Mouse (Mus musculus): Measurements from ENCODE around the gene Marveld1.

The Marveld1 gene

DNA sequence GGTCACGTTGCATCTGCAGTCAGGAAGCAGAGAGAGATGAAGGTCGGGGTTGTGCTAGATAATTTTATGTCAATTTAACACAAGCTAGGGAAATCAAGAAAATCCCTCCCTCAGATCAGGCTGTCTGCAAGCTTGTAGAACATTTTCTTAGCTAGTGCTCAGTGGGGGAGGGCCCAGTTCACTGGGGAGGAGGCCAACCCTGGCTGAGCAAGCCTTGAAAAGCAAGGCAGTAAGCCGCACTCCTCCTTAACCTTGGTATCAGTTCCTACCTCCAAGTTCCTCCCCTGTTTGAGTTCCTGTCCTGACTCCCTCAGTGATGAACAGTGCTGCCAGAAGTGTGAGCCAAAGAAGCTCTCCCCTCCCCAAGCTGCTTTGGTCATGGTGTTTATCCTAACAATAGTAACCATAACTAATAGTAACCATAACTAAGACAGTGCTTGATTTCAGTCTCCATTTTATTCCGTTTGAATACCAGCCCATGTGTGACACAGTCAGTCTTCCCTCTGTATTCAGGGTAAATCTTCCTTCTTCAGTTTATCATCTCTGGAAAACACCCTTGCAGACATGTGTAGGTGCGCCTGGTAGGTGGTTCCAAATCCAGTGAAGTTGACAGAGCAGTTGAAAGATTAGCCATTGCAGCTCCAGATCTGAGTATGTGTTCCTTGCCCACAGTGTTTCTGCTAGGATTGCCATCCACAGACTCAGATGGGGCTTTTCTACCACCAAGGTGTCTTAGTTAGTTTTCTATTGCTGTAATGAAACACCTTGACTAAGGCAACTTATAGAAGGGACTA is 7.3 kb upstream of the Marveld1 start:
- DNase-seq: no peak

DNA sequence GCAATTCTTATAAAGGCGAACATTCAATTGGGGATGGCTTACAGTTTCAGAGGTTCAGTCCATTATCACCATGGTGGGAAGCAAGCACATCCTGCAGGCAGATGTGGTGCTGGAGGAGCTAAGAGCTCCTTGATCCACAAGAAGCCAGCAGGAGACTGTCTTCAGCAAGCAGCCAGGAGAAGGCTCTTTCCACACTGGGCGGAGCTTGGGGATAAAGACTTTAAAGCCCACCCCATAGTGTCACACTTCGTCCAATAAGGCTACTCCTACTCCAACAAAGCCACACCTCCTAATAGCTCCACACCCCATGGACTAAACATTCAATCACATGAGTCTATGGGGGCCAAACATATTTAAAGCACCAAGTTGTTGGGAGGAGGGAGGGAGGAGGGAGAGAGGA is 5.2 kb upstream of the Marveld1 start:
- no peak for DNase-seq

DNA sequence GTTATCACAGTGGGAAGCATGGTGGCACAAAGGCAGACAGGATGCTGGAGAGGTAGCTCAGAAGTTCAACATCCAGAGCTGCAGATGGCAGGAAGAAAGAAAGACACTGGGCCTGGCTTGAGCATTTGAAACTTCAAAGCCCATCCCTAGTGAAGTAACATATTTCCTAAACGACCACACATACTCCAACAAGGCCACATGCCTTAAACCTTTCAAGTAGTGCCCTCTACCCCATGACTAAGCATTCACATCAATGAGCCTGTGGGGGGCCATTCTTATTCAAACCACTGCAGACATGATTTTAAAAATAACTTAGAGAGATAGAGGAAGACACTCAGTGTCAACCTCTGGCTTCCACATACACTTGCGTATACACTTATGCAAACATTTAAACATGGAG is 4.4 kb upstream of the Marveld1 start:
- no peak for DNase-seq

DNA sequence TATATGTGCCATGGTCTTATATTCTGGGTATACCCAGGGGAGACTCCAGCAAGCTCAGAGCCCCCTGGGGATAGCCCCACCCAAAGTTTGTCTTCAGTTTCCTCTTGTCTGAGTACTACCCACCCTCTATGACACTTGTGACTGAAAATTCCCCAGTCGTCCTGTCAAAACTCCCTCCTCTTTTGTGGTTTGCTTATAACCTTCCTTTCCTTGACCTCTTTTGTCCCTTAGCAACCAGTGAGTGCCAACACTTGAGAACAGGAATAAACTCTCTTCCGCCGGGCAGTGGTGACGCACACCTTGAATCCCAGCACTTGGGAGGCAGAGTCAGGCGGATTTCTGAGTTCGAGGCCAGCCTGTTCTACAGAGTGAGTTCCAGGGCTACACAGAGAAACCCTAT is 3.1 kb upstream of the Marveld1 start:
- DNase-seq: no peak

DNA sequence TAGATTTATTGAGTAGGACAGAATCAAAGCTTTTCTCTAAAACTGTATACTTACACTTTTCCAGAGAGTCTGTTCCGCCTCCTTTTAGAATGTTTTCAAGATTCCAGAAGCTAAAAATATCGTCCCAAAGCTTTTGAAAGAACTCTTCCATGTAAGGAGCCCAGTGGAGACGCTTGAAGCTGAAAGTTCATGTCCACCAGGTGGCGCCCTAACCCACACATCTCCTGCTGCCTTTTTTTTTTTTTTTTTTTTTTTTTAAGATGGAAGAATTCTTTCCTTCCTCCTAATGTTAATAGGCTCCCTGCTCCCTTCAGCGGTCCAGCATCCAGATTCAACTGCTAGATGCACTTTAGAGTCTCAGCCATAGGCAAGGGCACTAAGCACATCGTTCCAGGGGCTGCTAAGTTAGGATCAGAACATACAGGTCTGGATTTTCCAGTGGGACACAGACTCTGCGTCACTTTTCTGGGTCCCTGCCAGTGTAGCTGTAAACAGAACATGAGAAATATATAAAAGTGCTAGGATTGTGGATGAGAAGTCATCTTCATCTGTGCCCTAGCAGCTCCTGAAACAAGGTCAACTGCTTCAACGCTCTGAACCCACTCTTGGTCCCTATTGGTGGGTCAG is 2.5 kb upstream of the Marveld1 start:
- DNase-seq: peak; percentile 84

DNA sequence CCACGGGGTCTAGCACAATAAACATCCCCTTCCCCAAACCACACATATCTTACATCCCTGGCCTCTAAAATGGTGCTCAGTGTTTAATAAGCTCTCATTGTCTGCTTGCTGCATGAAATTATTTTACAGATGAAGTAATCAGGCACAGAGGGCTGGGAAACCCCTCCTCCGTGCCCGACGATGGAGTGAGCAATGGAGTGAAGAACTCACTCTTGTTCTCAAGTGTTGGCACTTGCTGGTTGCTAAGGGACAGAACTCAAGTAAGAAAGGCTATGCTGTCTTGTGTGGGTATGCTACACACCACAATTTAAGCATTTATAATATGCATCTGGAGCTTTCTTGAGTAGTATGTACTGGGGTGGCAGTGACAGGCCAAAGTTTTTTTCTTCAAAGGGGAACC is 2.0 kb upstream of the Marveld1 start:
- no peak for DNase-seq

DNA sequence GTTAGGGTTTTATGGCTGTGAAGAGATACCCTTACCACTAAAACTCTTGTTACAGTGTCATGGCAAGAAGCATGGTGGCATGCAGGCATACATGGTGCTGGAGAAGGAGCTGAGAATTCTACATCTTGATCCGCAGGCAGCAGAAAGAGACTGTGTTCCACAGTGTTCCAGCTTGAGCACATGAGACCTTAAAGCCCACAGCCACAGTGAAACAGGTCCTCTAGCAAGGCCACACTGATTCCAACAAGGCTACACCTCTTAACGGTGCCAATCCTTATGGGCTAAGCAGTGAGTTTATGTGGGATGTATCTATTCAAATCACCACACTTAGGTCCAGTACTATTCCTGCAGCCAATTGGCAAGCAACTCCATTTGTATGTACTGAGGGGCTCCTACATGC is 1.5 kb upstream of the Marveld1 start:
- no peak for DNase-seq

DNA sequence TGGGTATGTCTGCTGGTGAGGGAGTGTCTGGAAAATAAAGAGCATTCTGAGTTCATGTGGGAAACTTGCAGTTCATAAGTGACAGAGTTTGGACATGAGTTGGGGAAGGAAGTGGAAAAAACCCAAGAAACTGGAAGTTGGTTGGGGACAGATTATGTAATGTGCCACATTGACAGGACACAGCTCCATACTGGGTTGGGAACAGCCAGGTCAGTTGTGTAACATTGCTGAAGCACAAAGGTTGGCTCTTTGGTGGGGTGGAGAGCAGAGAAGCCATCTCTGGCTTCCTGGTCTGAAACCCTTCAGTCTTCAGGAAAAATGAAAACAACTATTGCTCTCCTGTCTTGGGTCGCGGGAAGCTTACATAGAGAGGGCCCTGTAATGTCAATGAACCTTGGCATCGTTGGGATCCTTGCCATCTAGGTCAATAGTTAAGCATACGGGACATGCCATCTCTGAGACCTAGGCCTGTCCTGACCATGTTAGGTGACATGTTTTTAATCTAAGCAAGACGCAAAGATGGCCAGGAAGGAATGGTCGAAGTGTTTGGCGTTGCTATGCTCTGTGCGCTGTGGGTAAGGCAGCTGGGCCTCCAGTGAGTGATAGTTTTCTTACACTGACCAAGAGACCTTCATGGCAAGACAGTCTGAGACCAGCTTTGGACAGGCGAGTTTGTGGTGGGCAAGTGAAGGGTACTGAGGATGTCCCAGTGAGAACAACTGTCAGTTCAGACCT is 757 bp upstream of the Marveld1 start:
- no peak for DNase-seq

DNA sequence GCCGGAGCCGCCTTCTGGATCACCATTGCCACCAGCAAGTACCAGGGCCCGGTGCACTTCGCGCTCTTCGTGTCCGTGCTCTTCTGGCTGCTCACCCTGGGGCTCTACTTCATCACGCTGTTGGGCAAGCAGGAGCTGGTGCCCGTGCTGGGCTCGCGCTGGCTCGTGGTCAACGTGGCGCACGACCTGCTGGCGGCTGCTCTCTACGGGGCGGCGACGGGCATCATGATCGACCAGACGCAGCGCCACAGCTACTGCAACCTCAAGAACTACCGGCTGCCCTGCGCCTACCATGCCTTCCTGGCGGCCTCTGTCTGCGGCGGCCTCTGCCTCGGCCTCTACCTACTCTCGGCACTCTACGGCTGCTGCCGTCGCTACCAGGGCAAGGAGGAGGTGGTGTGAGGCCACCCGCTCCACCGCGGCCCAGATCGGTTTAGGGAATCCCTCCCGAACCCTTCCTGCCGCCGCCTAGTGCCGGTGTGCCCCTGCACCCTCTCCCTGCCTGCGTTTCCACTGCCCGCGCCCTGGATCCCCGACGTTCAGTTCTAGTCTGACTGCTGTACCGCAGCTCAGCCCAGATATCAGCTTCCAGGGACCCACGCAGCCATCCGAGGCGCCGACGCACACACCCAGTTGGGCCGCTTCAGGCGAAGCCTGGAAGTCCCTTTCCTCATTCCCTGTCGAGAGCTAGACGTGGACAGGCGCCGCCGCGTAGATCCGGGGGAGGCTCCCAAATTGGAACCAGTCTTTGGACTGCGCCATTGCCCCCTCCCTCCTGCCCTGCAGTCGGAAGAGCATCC is 769 bp downstream of the Marveld1 start:
- peak; percentile 44 for DNase-seq

DNA sequence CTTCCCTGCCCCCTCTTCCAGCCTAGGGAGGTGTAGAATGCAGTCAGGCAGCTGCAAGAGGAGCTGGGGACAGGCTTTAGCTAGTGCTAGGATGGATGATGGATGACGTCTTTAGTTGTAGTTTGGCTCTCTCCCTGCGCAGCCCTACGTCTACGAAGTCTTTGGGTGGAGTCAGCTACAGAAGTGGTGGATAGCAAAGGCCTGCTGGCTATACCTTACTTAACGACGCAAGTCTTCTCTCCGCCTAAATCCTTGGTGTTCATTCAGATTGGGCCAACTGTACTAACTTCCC is 1.3 kb downstream of the Marveld1 start:
- no peak for DNase-seq

DNA sequence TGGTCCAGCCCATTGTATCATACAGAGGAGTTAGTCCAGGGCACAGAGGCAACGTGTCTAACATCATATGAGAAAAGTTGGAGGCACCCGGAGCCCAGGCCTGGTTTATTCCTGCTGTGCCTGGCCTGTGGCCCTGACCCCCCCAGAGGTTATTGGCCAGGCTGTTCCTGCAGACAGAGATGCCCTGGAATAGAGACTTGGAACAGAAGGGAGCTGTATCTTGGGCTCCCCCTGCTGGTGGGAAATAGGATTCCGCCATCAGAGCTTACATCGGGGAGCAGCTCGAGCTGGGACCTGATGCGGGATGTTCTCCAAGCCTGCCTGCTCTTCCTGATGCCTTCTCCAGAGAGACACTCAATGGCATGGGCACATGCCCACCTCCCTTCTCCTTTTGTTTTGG is 4.8 kb downstream of the Marveld1 start:
- DNase-seq: peak; percentile 91

DNA sequence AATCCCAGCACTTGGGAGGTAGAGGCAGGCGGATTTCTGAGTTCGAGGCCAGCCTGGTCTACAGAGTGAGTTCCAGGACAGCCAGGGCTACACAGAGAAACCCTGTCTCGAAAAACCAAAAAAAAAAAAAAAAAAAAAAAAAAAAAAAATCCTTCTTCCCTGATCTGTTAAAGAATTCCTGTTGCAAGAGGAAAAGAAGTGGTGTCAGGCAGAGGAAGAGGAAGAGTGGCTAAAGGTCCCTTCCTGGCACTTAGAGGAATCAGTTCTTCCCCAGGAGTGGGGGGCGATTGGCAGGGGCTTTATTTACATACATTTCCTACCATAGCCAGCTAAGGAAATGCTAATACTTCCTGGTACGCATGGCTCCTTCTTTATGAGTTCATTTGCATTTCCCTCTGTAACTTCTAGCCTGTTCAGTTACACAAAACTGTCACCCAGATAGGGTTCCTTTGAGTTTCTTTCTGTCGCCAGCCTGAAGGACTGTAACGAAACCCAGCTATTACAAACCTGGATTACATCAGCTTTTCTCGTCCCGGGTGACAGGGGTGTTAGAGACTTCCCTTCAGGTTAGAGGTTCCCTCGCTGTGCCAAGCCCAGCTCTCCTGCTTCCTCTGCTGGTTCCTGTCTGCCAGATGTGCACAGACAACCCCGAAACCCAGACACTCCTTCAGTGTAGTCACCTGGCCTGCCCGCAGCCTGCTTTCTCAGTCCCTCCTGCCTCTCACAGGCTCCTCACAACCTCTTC is 10.5 kb downstream of the Marveld1 start:
- DNase-seq: no peak

DNA sequence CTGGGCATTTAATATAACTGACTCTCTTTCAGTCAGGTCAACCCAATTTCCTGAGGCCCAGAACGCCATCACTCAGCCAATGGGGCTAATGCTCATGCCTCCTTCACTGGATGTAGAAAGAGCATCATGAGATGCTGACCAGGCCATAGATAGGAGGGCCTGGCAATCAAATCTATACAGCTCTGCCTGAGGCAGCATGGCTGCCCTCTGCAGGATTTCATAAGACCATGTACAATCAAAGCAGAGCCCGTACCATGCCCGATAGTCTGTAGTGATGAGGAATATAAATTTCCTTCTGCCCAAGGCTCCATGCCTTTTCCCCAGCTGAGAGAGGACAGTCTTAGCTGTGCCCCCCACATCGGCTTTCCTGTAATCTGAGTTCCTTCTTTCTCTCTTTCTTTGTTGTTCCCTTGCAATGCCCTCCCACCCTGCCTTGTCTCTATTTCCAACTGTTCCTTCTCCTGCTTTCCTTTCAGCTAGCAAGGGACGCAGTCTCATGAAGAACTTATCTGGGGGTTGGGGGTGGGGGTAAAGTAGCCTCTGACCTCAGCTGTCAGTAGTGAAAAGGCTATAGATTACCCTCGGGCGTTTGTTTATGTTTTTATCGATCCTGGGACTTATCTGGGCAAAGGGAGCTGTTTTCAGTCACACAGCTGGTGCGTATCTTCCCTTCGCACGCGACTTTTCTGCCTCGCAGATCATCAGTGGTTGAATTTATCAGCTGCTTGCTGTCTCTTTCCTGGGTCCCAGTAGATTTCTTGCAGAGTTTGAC is 11.2 kb downstream of the Marveld1 start:
- DNase-seq: no peak

DNA sequence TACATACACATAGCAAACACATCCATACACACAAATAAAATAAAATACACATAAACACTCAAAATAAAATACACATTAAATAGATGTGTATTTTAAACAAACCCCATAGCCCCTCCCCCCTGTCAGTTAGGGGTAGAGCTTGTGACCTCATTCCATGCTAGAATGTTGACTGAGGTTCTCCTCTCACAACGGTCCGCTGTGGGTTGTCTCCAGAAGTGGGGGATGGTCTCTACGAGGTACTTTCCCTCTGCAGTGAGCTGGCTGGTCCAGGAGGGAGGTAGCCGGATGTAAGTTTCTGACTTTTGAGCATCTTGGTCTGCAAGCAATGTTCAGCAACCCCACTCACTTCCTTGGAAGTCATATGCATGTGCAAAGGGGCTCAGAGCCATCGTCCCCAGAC is 16.6 kb downstream of the Marveld1 start, which contains the start of gene Zfyve27:
Gene Zfyve27 (plus strand): TSS at position 188 of the 400 bp plus-strand sequence.
- DNase-seq: no peak

DNA sequence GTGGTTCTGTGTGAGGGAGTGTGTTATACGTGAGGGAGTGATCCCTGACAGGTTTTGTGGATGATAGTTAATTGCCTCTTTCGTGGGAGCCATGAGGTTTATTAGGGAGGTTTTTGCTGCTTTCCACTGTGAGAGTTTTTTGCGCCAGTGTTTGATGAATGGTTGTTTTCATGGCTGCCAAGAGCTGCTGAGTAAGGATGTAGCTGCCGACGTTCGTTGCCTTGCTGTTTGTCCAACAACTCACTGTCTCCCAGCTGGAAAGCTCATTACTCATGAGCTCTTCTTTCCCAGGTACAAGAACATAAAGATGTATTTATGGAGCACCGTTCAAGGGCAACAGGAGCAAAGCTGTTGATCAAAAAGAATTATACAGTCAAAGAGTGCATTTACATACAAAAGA is 17.0 kb downstream of the Marveld1 start:
- DNase-seq: no peak

DNA sequence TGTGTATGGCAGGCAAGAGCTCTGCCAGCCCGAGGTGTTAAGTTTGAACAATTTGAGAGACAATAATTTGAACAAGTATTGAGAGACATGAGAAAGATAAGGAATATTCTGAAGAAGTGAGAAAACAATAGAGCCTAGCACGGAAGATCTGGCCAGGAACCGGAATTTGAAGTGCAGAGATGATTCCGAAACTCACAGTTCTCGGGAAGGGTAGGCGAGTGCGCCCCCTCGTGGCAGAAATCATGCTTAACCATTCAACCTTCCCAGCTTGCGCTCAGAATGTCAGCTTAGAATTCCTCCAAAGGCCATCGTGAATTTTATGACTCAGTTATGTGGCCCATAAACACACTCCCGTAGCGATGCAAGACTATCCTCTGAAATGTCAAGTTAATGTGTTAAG is 18.9 kb downstream of the Marveld1 start:
- peak; percentile 84 for DNase-seq

DNA sequence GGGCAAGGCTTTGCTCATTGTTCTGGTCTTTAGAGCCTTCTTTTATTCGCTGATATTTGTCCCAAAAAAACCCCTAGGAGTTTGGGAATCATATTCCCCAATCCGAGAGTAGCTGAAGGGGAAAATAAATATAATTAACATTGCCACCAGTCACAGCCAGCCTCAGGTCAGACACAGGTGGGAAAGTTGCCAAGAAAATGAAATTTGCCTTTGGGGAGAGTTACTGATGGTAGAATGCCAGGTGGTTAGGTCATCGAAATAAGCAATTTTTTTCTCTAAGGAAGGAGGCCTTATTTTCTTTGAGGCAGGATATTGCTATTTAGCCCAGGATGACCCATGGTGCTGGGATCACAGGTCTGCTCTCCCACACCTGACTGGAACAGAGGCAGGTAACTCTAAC is 19.6 kb downstream of the Marveld1 start:
- DNase-seq: no peak

DNA sequence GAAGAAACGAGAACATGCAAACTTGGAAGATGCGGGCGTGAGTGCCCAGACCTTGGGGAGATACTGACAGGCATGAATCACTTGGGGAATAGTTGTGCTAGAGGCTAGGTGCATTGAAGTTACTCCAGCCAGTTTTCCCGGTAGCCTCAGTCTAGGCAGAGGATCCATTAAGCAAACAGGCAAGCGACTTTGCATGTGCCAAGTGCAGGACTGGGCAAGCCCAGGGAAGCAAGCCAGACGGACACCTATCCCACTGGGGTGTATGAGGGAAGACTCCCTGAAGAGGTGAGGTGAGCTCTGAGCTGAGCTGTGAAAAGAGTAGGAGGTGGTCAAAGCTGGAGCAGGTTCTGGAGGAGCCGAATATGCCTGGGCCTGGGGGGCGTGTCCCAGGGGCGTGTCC is 20.3 kb downstream of the Marveld1 start:
- DNase-seq: no peak

DNA sequence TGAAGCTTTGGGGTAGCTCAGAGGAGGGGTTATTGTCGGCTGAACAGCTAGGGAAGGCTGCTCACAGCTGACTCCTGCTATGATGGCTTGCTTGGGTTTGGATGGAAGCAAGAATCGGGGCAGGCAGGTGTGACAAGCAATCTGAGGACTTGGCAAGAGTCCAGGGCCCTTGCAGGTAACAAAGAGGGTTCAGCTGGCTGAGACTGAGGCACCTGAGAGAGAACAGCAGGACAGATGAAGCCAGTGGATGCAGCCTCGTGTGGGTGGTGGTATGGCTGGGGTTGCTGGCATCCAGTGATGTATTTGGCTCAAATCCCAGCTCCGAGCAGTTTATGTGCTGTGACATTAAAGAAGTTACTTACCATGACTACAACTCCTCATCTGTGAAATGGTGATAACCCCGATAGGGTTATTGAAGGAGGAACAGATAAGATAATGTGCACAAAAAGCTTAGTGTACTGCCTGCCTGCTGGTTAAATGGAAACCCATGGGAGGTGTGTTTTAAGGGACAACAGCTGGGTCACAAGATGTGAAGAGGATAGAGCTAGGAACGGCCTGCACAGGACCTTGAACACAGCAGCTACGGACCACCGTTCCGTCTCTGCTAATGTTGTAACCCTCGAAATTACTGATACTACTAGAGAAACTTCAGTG is 22.2 kb downstream of the Marveld1 start:
- no peak for DNase-seq

DNA sequence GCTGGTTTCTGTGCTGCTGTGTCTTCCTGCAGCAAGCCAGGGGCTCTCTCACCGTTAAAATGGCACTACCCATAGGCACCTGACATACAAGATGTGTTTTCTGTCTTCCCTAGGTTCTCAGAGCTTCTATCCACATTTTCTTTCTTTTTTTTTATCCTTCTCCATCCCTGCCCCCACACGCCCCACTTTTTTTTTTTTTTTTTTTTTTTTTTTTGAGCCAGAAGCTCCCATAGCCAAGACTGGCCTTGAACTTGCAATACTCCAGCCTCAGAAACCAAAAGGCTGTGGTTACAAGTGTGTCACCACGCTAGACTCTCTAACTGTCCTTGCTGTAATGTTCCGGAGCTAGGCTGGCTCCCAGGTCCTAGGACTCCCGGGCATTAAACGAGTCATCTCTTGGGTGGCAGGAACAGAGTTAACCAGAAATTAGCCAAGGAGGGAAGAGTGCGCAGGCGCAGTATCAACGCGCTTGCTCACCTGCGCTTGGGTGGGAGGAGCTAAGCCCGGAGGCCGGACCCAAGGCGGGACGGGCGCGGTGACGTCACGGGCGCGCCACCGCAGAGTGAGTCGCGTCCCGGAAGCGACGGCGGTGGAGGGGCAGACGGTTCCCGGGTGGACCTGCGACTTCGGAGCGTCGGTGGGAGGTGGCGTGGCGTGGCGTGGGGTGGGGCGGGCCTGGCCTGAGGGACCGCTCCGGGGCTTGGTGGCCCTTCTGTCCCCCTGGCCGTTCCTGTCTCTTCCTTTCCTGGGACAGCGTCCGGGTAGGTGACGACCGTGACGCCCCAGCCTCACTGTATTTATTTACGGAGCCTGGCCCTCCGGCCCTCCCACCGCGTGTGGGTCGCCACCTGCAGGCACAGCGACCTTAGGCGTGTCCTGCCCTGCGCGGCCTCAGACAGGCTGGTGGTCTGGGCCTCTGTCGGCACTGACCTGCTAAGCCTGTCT is 23.1 kb downstream of the Marveld1 start:
- peak; percentile 94 for DNase-seq

Measured in retina, postnatal 1 day (tissue).